Mouse (Mus musculus) lung, postnatal 0 days (tissue): ENCODE measurements around the gene Gm37240. TPM values are rescaled to one million over a fixed set of nuclear protein-coding genes. Genes with fewer than 3 reads are reported as not detected.

Experiments used
- ATAC-seq: fragments of 200-750 bp; cut with Nextera tagmentation; 2 replicates; pipeline ENCODE4 v1.8.0; 2017; ENCODE audit warnings: moderate library complexity
- DNase-seq: peaks from one replicate; pipeline ENCODE4 v3.0.0-alpha.2; 2016; ENCODE audit warnings: low spot score
- H3K27ac ChIP-seq: fragments of 300-500 bp; sonication (generic); 2 replicates; pipeline ENCODE4 v1.5.1; 2014; ENCODE audit warnings: antibody characterized with exemption, mild to moderate bottlenecking, low read length, mixed read lengths
- H3K27me3 ChIP-seq: fragments of 300-500 bp; sonication (generic); replicated peaks from 2 replicates; pipeline ENCODE4 v1.6.1; 2014; ENCODE audit warnings: low read length, mixed read lengths; ENCODE audit not compliant: insufficient read depth
- H3K36me3 ChIP-seq: fragments of 300-500 bp; sonication (generic); 2 replicates; pipeline ENCODE4 v1.6.1; 2014; ENCODE audit warnings: low read length, mixed read lengths; ENCODE audit not compliant: insufficient read depth
- H3K4me1 ChIP-seq: fragments of 300-500 bp; sonication (generic); 2 replicates; pipeline ENCODE4 v1.6.1; 2014; ENCODE audit warnings: antibody characterized with exemption, low read depth, low read length, mixed read lengths; ENCODE audit not compliant: insufficient read depth
- H3K4me2 ChIP-seq: fragments of 300-500 bp; sonication (generic); replicated peaks from 2 replicates; pipeline ENCODE4 v1.6.1; 2014; ENCODE audit warnings: low read depth, mild to moderate bottlenecking, low read length, moderate library complexity, mixed read lengths
- H3K4me3 ChIP-seq: fragments of 300-500 bp; sonication (generic); 2 replicates; pipeline ENCODE4 v1.5.1; 2014; ENCODE audit warnings: low read depth, low read length
- H3K9ac ChIP-seq: fragments of 300-500 bp; sonication (generic); replicated peaks from 2 replicates; pipeline ENCODE4 v1.6.1; 2014; ENCODE audit warnings: low read depth, mild to moderate bottlenecking
- H3K9me3 ChIP-seq: fragments of 300-500 bp; sonication (generic); 2 replicates; pipeline ENCODE4 v1.6.1; 2016; ENCODE audit warnings: low read length, mixed read lengths
- CTCF ChIP-seq: IDR thresholded peaks from 2 replicates; pipeline ENCODE4 v1.5.1; 2016; ENCODE audit warnings: antibody characterized with exemption, mild to moderate bottlenecking
- EP300 ChIP-seq: IDR thresholded peaks from 2 replicates; pipeline ENCODE4 v1.6.1; 2016; ENCODE audit warnings: antibody characterized with exemption, mild to moderate bottlenecking, control low read depth
- WGBS: fragments of 180-500 bp; shearing (Covaris S2); extraction: QIAGEN DNeasy Blood & Tissue Kit; methylation state at CpG from one replicate; pipeline ENCODE4 v1.1.7; 2014; 5-methylcytosine and 5-hydroxymethylcytosine counted together
- polyA plus RNA-seq: library from polyadenylated mRNA; unstranded; fragments of >200 nt; fragmentation: Nextera tagmentation; extraction: Ambion mirVana; gene quantifications from 2 replicates; pipeline ENCODE4 v1.2.1, GENCODE M21; 2015

Gm37240 gene
- polyA plus RNA-seq, 1 experiment from 2014 or later = 8.9 TPM

GRCm38 (mm10) chr3:85431208-85431607 is 456.1 kb downstream of the Gm37240 start:
- DNase-seq = no peak
- H3K4me1 ChIP-seq = no peaks in the 10 kb centered on the region
- no peaks in the 10 kb centered on the region for H3K27me3 ChIP-seq
- H3K9ac ChIP-seq = no peak overlapping the region
- no peaks in the 10 kb centered on the region for H3K36me3 ChIP-seq
- H3K27ac ChIP-seq = no peak overlapping the region
- WGBS = 85% methylated on average over 4 of the region's 4 CpGs
- no peaks in the 10 kb centered on the region for H3K9me3 ChIP-seq
- no peak for ATAC-seq
- no peak overlapping the region for H3K4me3 ChIP-seq
- H3K4me2 ChIP-seq = no peak overlapping the region
- TF ChIP-seq EP300 (no peak), CTCF (no peak)

- ATAC-seq (no peak), DNase-seq (no peak)
- Histone ChIP-seq H3K4me1 (no peaks in the 10 kb centered on the region), H3K27ac (no peak overlapping the region), H3K9me3 (no peaks in the 10 kb centered on the region), H3K9ac (no peak overlapping the region), H3K4me2 (no peak overlapping the region), H3K27me3 (no peaks in the 10 kb centered on the region), H3K36me3 (no peaks in the 10 kb centered on the region), H3K4me3 (no peak overlapping the region)
- WGBS = 77% methylated on average over 5 of the region's 5 CpGs
- TF ChIP-seq CTCF = no peak
- TF ChIP-seq EP300 = no peak
These were observed 463.8 kb downstream of the Gm37240 start for GRCm38 (mm10) chr3:85423376-85423997.

GRCm38 (mm10) chr3:85421403-85421802 is 465.9 kb downstream of the Gm37240 start:
- no peak overlapping the region for H3K9ac ChIP-seq
- no peak overlapping the region for H3K4me3 ChIP-seq
- H3K4me2 ChIP-seq = no peak overlapping the region
- no peaks in the 10 kb centered on the region for H3K36me3 ChIP-seq
- H3K27me3 ChIP-seq = no peaks in the 10 kb centered on the region
- WGBS = 89% methylated on average over 9 of the region's 9 CpGs
- H3K4me1 ChIP-seq = no peaks in the 10 kb centered on the region
- DNase-seq (no peak), ATAC-seq (no peak)
- no peaks in the 10 kb centered on the region for H3K9me3 ChIP-seq
- TF ChIP-seq CTCF (no peak), EP300 (no peak)
- no peak overlapping the region for H3K27ac ChIP-seq

DNA sequence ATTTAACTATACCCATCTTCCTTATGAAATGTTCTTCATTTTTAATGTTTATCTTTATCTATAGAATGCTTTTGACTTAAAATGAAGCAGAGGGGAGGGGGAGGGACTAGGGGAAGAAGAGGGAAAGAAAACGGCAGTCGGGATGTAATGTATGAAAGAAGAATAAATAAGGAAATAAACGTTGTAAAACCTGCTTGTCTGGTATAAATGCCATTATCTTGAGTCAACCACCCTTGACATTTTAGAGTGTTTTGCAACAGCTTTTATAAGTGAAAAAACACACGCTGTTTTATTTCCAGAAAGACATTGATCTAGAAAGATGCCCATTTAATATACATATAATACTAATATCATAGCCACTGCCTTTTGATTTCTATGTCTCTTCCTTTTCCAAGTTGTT is 469.7 kb downstream of the Gm37240 start:
- H3K4me1 ChIP-seq = no peaks in the 10 kb centered on the region
- no peak overlapping the region for H3K4me2 ChIP-seq
- H3K9ac ChIP-seq = no peak overlapping the region
- ATAC-seq (peak; percentile 53; the same call in 1 of the 2 replicates), DNase-seq (peak; percentile 72)
- WGBS = 36% methylated on average over 4 of the region's 4 CpGs
- TF ChIP-seq EP300 = peak; percentile 85
- TF ChIP-seq CTCF = no peak
- no peaks in the 10 kb centered on the region for H3K9me3 ChIP-seq
- no peak overlapping the region for H3K4me3 ChIP-seq
- H3K36me3 ChIP-seq = no peaks in the 10 kb centered on the region
- no peak overlapping the region for H3K27ac ChIP-seq
- H3K27me3 ChIP-seq = no peaks in the 10 kb centered on the region

GRCm38 (mm10) chr3:85398841-85399240 is 488.5 kb downstream of the Gm37240 start:
- no peaks in the 10 kb centered on the region for H3K4me1 ChIP-seq
- H3K36me3 ChIP-seq = no peaks in the 10 kb centered on the region
- peaks cover 6% of the 10 kb centered on the region; the same call in 1 of the 2 replicates for H3K9me3 ChIP-seq
- no peak for TF ChIP-seq CTCF
- no peaks in the 10 kb centered on the region for H3K27me3 ChIP-seq
- H3K4me3 ChIP-seq = no peak overlapping the region
- H3K9ac ChIP-seq = no peak overlapping the region
- no peak overlapping the region for H3K4me2 ChIP-seq
- H3K27ac ChIP-seq = no peak overlapping the region
- no peak for DNase-seq
- no peak for ATAC-seq

GRCm38 (mm10) chr3:85398483-85398835 is 488.9 kb downstream of the Gm37240 start:
- no peak overlapping the region for H3K9ac ChIP-seq
- ATAC-seq (no peak), DNase-seq (no peak)
- no peaks in the 10 kb centered on the region for H3K36me3 ChIP-seq
- peaks cover 6% of the 10 kb centered on the region; the same call in 1 of the 2 replicates for H3K9me3 ChIP-seq
- H3K27me3 ChIP-seq = no peaks in the 10 kb centered on the region
- no peak for TF ChIP-seq CTCF
- TF ChIP-seq EP300 = no peak
- H3K4me2 ChIP-seq = no peak overlapping the region
- no peak overlapping the region for H3K27ac ChIP-seq
- no peak overlapping the region for H3K4me3 ChIP-seq
- 89% methylated on average over 1 of the region's 1 CpGs for WGBS
- H3K4me1 ChIP-seq = no peaks in the 10 kb centered on the region
